Mouse (Mus musculus) stomach, embryonic 15.5 days (tissue): ENCODE data around the gene Apod. TPM values are rescaled to one million over a fixed set of nuclear protein-coding genes. Genes with fewer than 3 reads are reported as not detected.

Experiments used
- microRNA-seq: library from miRNA; unstranded; fragments of <30 nt; microRNA quantifications from one replicate; pipeline ENCODE4, GENCODE M21; 2016
- polyA plus RNA-seq: library from polyadenylated mRNA; unstranded; fragments of >200 nt; fragmentation: Nextera tagmentation; extraction: Ambion mirVana; gene quantifications from 2 replicates; pipeline ENCODE4 v1.2.1, GENCODE M21; 2015

The Apod gene
- polyA plus RNA-seq, 1 experiment from 2014 or later = 0.50 TPM

Small RNA genes lying within 50 kb of the gene (microRNA-seq; reads per million reads assigned to microRNA genes)
- not detected for gene Gm27415

Other genes with a start within 250 kb of the Apod start
- 14.3 and 15.7 TPM in 2 replicates for gene Xxylt1, start 233.4 kb downstream of the Apod start, polyA plus RNA-seq
- 17.7 and 19.9 TPM in 2 replicates for gene Acap2, start 113.6 kb downstream of the Apod start, polyA plus RNA-seq
- 85.9 and 90.5 TPM in 2 replicates for gene Ppp1r2, start 39.5 kb downstream of the Apod start, polyA plus RNA-seq
- gene Bdh1, start 107.5 kb upstream of the Apod start, polyA plus RNA-seq = 62.6 and 85.6 TPM in 2 replicates